Mouse (Mus musculus) cortical plate, adult 2 months (tissue): ENCODE measurements around the gene Klhl33. TPM values are rescaled to one million over a fixed set of nuclear protein-coding genes. Genes with fewer than 3 reads are reported as not detected.

Source experiments
- H3K27ac ChIP-seq: fragments of 200-500 bp; 2 replicates; pipeline ENCODE4 v1.5.1; 2012; ENCODE audit warnings: low read length, control low read depth, inconsistent platforms; ENCODE audit not compliant: insufficient read depth
- H3K4me1 ChIP-seq: fragments of 200-500 bp; 2 replicates; pipeline ENCODE4 v1.6.1; 2011; ENCODE audit warnings: low read length; ENCODE audit not compliant: control insufficient read depth, insufficient read depth
- H3K4me3 ChIP-seq: fragments of 200-500 bp; 2 replicates; pipeline ENCODE4 v1.5.1; 2011; ENCODE audit warnings: mild to moderate bottlenecking, low read length, control low read depth; ENCODE audit not compliant: insufficient read depth
- CTCF ChIP-seq: fragments of 200-500 bp; IDR thresholded peaks from 2 replicates; pipeline ENCODE4 v1.5.1; 2011; ENCODE audit warnings: mild to moderate bottlenecking, control low read depth, low read length; ENCODE audit not compliant: insufficient read depth; ENCODE audit errors: extremely low read depth
- POLR2A ChIP-seq: fragments of 200-500 bp; IDR thresholded peaks from 2 replicates; pipeline ENCODE4 v1.6.1; 2011; ENCODE audit warnings: mild to moderate bottlenecking, low read length, control low read depth; ENCODE audit not compliant: insufficient read depth; ENCODE audit errors: extremely low read depth
- polyA plus RNA-seq: library from polyadenylated mRNA; depleted of rRNA; stranded (reverse); fragments of >200 nt; gene quantifications from 2 replicates; pipeline ENCODE4 v1.2.3, GENCODE M21; 2012; rRNA removed

Gene Klhl33
- polyA plus RNA-seq, 1 experiment: 4.1 TPM

GRCm38 (mm10) chr14:50862641-50863040 is 34.7 kb downstream of the Klhl33 start:
- TF ChIP-seq CTCF (no peak), POLR2A (no peak)
- Histone ChIP-seq H3K4me1 (no peaks in the 10 kb centered on the region), H3K4me3 (no peak overlapping the region), H3K27ac (no peak overlapping the region)

- no peak overlapping the region for H3K4me3 ChIP-seq
- no peak for TF ChIP-seq POLR2A
- TF ChIP-seq CTCF: no peak
Measured at GRCm38 (mm10) chr14:50855788-50856187, 41.5 kb downstream of the Klhl33 start.

More at GRCm38 (mm10) chr14:50855788-50856187, 41.5 kb downstream of the Klhl33 start:
- H3K27ac ChIP-seq: no peak overlapping the region
- no peaks in the 10 kb centered on the region for H3K4me1 ChIP-seq

Other genes with a start within 250 kb of the Klhl33 start
- not detected in 2 replicates for gene Olfr747, start 204.3 kb downstream of the Klhl33 start, polyA plus RNA-seq
- gene Olfr748, start 190.1 kb downstream of the Klhl33 start, polyA plus RNA-seq: not detected in 2 replicates
- gene Olfr749, start 152.4 kb downstream of the Klhl33 start, polyA plus RNA-seq: not detected in 2 replicates
- gene Ttc5, start 112.0 kb downstream of the Klhl33 start, polyA plus RNA-seq: 59.4 and 63.3 TPM in 2 replicates
- gene Ccnb1ip1, start 89.8 kb downstream of the Klhl33 start, polyA plus RNA-seq: not detected in 2 replicates
- gene Parp2, start 89.7 kb downstream of the Klhl33 start, polyA plus RNA-seq: 49.2 and 58.6 TPM in 2 replicates
- 4.4 and 4.6 TPM in 2 replicates for gene Tep1, start 26.9 kb downstream of the Klhl33 start, polyA plus RNA-seq
- gene Osgep, start 27.4 kb upstream of the Klhl33 start, polyA plus RNA-seq: 61.2 and 62.6 TPM in 2 replicates
- gene Apex1, start 27.5 kb upstream of the Klhl33 start, polyA plus RNA-seq: 57.6 and 62.4 TPM in 2 replicates
- 169 and 177 TPM in 2 replicates for gene Pip4p1, start 33.3 kb upstream of the Klhl33 start, polyA plus RNA-seq
- 29.3 and 31.3 TPM in 2 replicates for gene Pnp, start 33.6 kb upstream of the Klhl33 start, polyA plus RNA-seq
- 24.8 and 28.5 TPM in 2 replicates for gene Gm49342, start 47.0 kb upstream of the Klhl33 start, polyA plus RNA-seq
- gene Pnp2, start 58.5 kb upstream of the Klhl33 start, polyA plus RNA-seq: 0.87 and 1.4 TPM in 2 replicates
- 0.08 and 0.19 TPM in 2 replicates for gene Rnase10, start 110.2 kb upstream of the Klhl33 start, polyA plus RNA-seq
- 0.08 TPM in 1 of 2 replicates, not detected in the other for gene Rnase9, start 144.4 kb upstream of the Klhl33 start, polyA plus RNA-seq
- not detected in 2 replicates for gene Rnase11, start 152.7 kb upstream of the Klhl33 start, polyA plus RNA-seq
- 0.30 TPM in 1 of 2 replicates, not detected in the other for gene Rnase12, start 160.2 kb upstream of the Klhl33 start, polyA plus RNA-seq
- not detected in 2 replicates for gene Olfr750, start 176.9 kb upstream of the Klhl33 start, polyA plus RNA-seq
- 31.6 and 34.1 TPM in 2 replicates for gene Rnase4, start 193.6 kb upstream of the Klhl33 start, polyA plus RNA-seq
- gene Ang, start 193.6 kb upstream of the Klhl33 start, polyA plus RNA-seq: 6.9 and 8.1 TPM in 2 replicates
- not detected in 2 replicates for gene Eddm3b, start 216.9 kb upstream of the Klhl33 start, polyA plus RNA-seq
- gene Rnase6, start 226.4 kb upstream of the Klhl33 start, polyA plus RNA-seq: 0.50 and 0.68 TPM in 2 replicates
- 2.2 and 2.4 TPM in 2 replicates for gene Rnase1, start 249.3 kb upstream of the Klhl33 start, polyA plus RNA-seq